Mouse (Mus musculus) spleen, adult 2 months (tissue): ENCODE data around the gene Pla2g4f.

ENCODE experiments used
- CTCF ChIP-seq: fragments of 200-500 bp; IDR thresholded peaks from 2 replicates; pipeline ENCODE4 v1.5.1; 2011; ENCODE audit warnings: mild to moderate bottlenecking, inconsistent platforms; ENCODE audit not compliant: insufficient read depth, insufficient read length, insufficient replicate concordance; ENCODE audit errors: extremely low read depth
- POLR2A ChIP-seq: fragments of 200-500 bp; IDR thresholded peaks from 2 replicates; pipeline ENCODE4 v1.6.1; 2011; ENCODE audit warnings: low read depth, low read length, inconsistent platforms

GRCm38 (mm10) chr2:120296160-120296559, 17.8 kb downstream of the Pla2g4f start:
- no peak for TF ChIP-seq POLR2A
- no peak for TF ChIP-seq CTCF
